Mouse (Mus musculus) bone marrow, adult 2 months (tissue): ENCODE measurements around the gene Gstcd. TPM values are rescaled to one million over a fixed set of nuclear protein-coding genes. Genes with fewer than 3 reads are reported as not detected.

Experiments
- H3K27ac ChIP-seq: fragments of 200-500 bp; 2 replicates; pipeline ENCODE4 v1.5.1; 2012; ENCODE audit warnings: low read depth, mild to moderate bottlenecking, control low read depth, inconsistent platforms, low read length; ENCODE audit not compliant: control insufficient read depth, poor library complexity, insufficient read depth
- H3K4me1 ChIP-seq: fragments of 200-500 bp; 2 replicates; pipeline ENCODE4 v1.6.1; 2011; ENCODE audit warnings: low read length; ENCODE audit not compliant: control insufficient read depth, insufficient read depth
- H3K4me3 ChIP-seq: fragments of 200-500 bp; replicated peaks from 2 replicates; pipeline ENCODE3; 2011; ENCODE audit warnings: mild to moderate bottlenecking, low read depth, low read length, control low read depth; ENCODE audit not compliant: control insufficient read depth
- CTCF ChIP-seq: fragments of 200-500 bp; IDR thresholded peaks from 2 replicates; pipeline ENCODE4 v1.5.1; 2011; ENCODE audit warnings: low read length, control low read depth; ENCODE audit not compliant: control insufficient read depth, insufficient read depth
- POLR2A ChIP-seq: fragments of 200-500 bp; IDR thresholded peaks from 2 replicates; pipeline ENCODE4 v1.6.1; 2011; ENCODE audit warnings: low read depth, mild to moderate bottlenecking, control low read depth, low read length, borderline replicate concordance; ENCODE audit not compliant: control insufficient read depth
- WGBS: fragments of 180-500 bp; shearing (Covaris S2); methylation state at CpG from one replicate; pipeline ENCODE4 v1.1.7; 2018; 5-methylcytosine and 5-hydroxymethylcytosine counted together
- polyA plus RNA-seq: library from polyadenylated mRNA; stranded (reverse); fragments of >200 nt; gene quantifications from 2 replicates; pipeline ENCODE4 v1.2.4, GENCODE M21; 2011; ENCODE audit warnings: low replicate concordance; ENCODE audit not compliant: missing spikeins, insufficient read depth, insufficient read length

The Gstcd gene
- polyA plus RNA-seq, 1 experiment, result 2.0 TPM

- H3K4me3 ChIP-seq, result no peak overlapping the region
- no peak for TF ChIP-seq POLR2A
- TF ChIP-seq CTCF, result no peak
- 82% methylated on average over 6 of the region's 6 CpGs for WGBS
Measured at GRCm38 (mm10) chr3:132942778-132943177, 149.1 kb downstream of the Gstcd start.

GRCm38 (mm10) chr3:132940181-132940990 lies 151.4 kb downstream of the Gstcd start:
- Histone ChIP-seq H3K4me3 (no peak overlapping the region), H3K27ac (no peak overlapping the region), H3K4me1 (no peaks in the 10 kb centered on the region)
- 77% methylated on average over 10 of the region's 10 CpGs for WGBS
- TF ChIP-seq POLR2A, result no peak
- no peak for TF ChIP-seq CTCF

More at GRCm38 (mm10) chr3:132942778-132943177, 149.1 kb downstream of the Gstcd start:
- Histone ChIP-seq H3K27ac (no peak overlapping the region), H3K4me1 (no peaks in the 10 kb centered on the region)

GRCm38 (mm10) chr3:132939006-132939405 lies 152.8 kb downstream of the Gstcd start:
- WGBS, result 86% methylated on average over 8 of the region's 8 CpGs
- Histone ChIP-seq H3K4me3 (no peak overlapping the region), H3K4me1 (no peaks in the 10 kb centered on the region), H3K27ac (no peak overlapping the region)
- TF ChIP-seq POLR2A, result no peak
- TF ChIP-seq CTCF, result no peak

GRCm38 (mm10) chr3:132934649-132935048 lies 157.2 kb downstream of the Gstcd start:
- 49% methylated on average over 2 of the region's 2 CpGs for WGBS
- no peaks in the 10 kb centered on the region for H3K4me1 ChIP-seq
- no peak for TF ChIP-seq CTCF
- TF ChIP-seq POLR2A, result no peak
- no peak overlapping the region for H3K4me3 ChIP-seq
- no peak overlapping the region for H3K27ac ChIP-seq

Other genes with a start within 250 kb of the Gstcd start
- gene Npnt, start 141.7 kb downstream of the Gstcd start, polyA plus RNA-seq, result 0.87 TPM in 1 of 2 replicates, not detected in the other
- gene Ints12, start 193 bp downstream of the Gstcd start, polyA plus RNA-seq, result 2.6 and 9.9 TPM in 2 replicates
- not detected in 2 replicates for gene Arhgef38, start 142.9 kb upstream of the Gstcd start, polyA plus RNA-seq
- 23.9 and 27.3 TPM in 2 replicates for gene Ppa2, start 218.1 kb upstream of the Gstcd start, polyA plus RNA-seq